In the genomic region with DNA sequence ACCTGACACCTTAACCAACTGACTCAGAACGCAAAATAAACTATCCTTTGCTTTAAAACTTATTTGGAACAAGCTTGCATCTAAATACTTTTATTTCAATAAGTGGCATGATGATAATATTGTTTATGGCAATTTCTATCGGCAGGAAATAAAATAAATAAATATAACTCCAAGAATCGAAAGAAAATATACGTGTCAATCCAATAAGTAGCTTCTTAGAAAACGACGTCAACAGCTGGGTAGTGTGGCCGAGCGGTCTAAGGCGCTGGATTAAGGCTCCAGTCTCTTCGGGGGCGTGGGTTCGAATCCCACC, we compare ENCODE assay signal across 8 mouse cellular contexts. TPM values are rescaled to one million over a fixed set of nuclear protein-coding genes. Genes with fewer than 3 reads are reported as not detected.
A peak's percentile ranks its signal among the peaks of the same experiment; 100 is the strongest.
DNase-seq lines count a peak whose midpoint lies in the region; ATAC-seq and TF ChIP-seq lines count a peak whose summit lies in the region.

No protein-coding gene starts in this region.

- H3K4me3 ChIP-seq in layer of hippocampus, adult 2 months: peak overlapping the region; percentile 95
- H3K4me3 ChIP-seq in embryonic facial prominence, embryonic 13.5 days: peak overlapping the region; percentile 92
- H3K4me3 ChIP-seq in intestine, embryonic 15.5 days (replicated peaks): peak overlapping the region; percentile 94
- H3K4me3 ChIP-seq in myocyte: peak overlapping the region; percentile 51

- H3K4me2 ChIP-seq in embryonic facial prominence, embryonic 13.5 days: peak overlapping the region; percentile 77
- H3K4me2 ChIP-seq in intestine, embryonic 15.5 days (replicated peaks): peak overlapping the region; percentile 71
- peak overlapping the region; percentile 78 for H3K4me2 ChIP-seq in myocyte (ENCODE audit: low read depth)

- H3K9me3 ChIP-seq in embryonic facial prominence, embryonic 13.5 days: no peaks in the 10 kb centered on the region
- H3K9me3 ChIP-seq in intestine, embryonic 15.5 days: no peaks in the 10 kb centered on the region

- no peaks in the 10 kb centered on the region for H3K27me3 ChIP-seq in embryonic facial prominence, embryonic 13.5 days
- H3K27me3 ChIP-seq in intestine, embryonic 15.5 days (replicated peaks): no peaks in the 10 kb centered on the region
- no peaks in the 10 kb centered on the region for H3K27me3 ChIP-seq in myocyte (ENCODE audit: control insufficient read depth, insufficient read depth, insufficient read length)

- 6% methylated on average over 12 of the region's 12 CpGs for WGBS in embryonic facial prominence, embryonic 13.5 days
- 7% methylated on average over 12 of the region's 12 CpGs for WGBS in intestine, embryonic 15.5 days

- peak; percentile 84 for ATAC-seq in embryonic facial prominence, embryonic 13.5 days (ENCODE audit: insufficient number of reproducible peaks, insufficient read depth, low FRiP score, low TSS enrichment, low read depth)
- no peak for ATAC-seq in intestine, embryonic 15.5 days

- H3K36me3 ChIP-seq in embryonic facial prominence, embryonic 13.5 days: no peaks in the 10 kb centered on the region
- H3K36me3 ChIP-seq in intestine, embryonic 15.5 days: no peaks in the 10 kb centered on the region
- no peaks in the 10 kb centered on the region for H3K36me3 ChIP-seq in myocyte (ENCODE audit: control insufficient read depth, insufficient read depth)

- no peak for DNase-seq in layer of hippocampus, adult 2 months (ENCODE audit: low spot score in 2 of 2)
- no peak for DNase-seq in layer of hippocampus, adult 9-10 months (ENCODE audit: low spot score)
- DNase-seq in cerebellum, postnatal 4 days (ENCODE audit: low spot score in 2 of 2): no peak
- DNase-seq in spleen, adult 18-20 months: no peak
- DNase-seq in B cell, adult 2 months: no peak

- no peak for TF ChIP-seq POLR2A in myocyte (IDR thresholded peaks at IDR 0.05; ENCODE audit: insufficient read length, low read depth)

- TF ChIP-seq CTCF in layer of hippocampus, adult 2 months (conservative IDR thresholded peaks at IDR 0.05): no peak

- H3ac ChIP-seq in myocyte (ENCODE audit: control insufficient read depth, insufficient read length): peak overlapping the region; percentile 61

- peaks cover 26% of the 10 kb centered on the region for H3K79me2 ChIP-seq in myocyte (ENCODE audit: control insufficient read depth, insufficient read depth)

- H3K4me1 ChIP-seq in embryonic facial prominence, embryonic 13.5 days: peaks cover 16% of the 10 kb centered on the region
- peaks cover 8% of the 10 kb centered on the region; the same call in 1 of the 2 replicates for H3K4me1 ChIP-seq in intestine, embryonic 15.5 days (replicated peaks)

- no peak overlapping the region for H3K27ac ChIP-seq in layer of hippocampus, adult 2 months
- no peak overlapping the region for H3K27ac ChIP-seq in embryonic facial prominence, embryonic 13.5 days
- no peak overlapping the region for H3K27ac ChIP-seq in intestine, embryonic 15.5 days

- no peak overlapping the region for H3K9ac ChIP-seq in embryonic facial prominence, embryonic 13.5 days
- no peak overlapping the region; the same call in 1 of the 2 replicates for H3K9ac ChIP-seq in intestine, embryonic 15.5 days

TF ChIP-seq in myocyte, 11 proteins besides CTCF, POLR2A, EP300 and RAD21:
- TF ChIP-seq E2F4 (IDR thresholded peaks at IDR 0.05; ENCODE audit: insufficient read depth): no peak
- no peak for TF ChIP-seq SRF (IDR thresholded peaks at IDR 0.05; ENCODE audit: control insufficient read depth, insufficient read length, low read depth)
- TF ChIP-seq MYOD1 (IDR thresholded peaks at IDR 0.05; ENCODE audit: control insufficient read depth in 1 of 3, insufficient read length in 2 of 3, low read depth in 2 of 3): no peak
- TF ChIP-seq POLR2AphosphoS2 (IDR thresholded peaks at IDR 0.05; ENCODE audit: insufficient read length, low read depth): no peak
- TF ChIP-seq TCF3 (IDR thresholded peaks at IDR 0.05; ENCODE audit: insufficient read length, low read depth): no peak
- TF ChIP-seq USF1 (IDR thresholded peaks at IDR 0.05; ENCODE audit: low read depth): no peak
- TF ChIP-seq MYOG (IDR thresholded peaks at IDR 0.05; ENCODE audit: control insufficient read depth in 1 of 3, insufficient read depth in 1 of 3, insufficient read length in 2 of 3, low read depth in 2 of 3): no peak
- no peak for TF ChIP-seq MAX (IDR thresholded peaks at IDR 0.05; ENCODE audit: low read depth)
- TF ChIP-seq CEBPB (IDR thresholded peaks at IDR 0.05; ENCODE audit: insufficient read depth, poor library complexity, severe bottlenecking): no peak
TF ChIP-seq in myocyte: peak in this region for 0.

RNA-seq across cellular contexts. Expression of a gene that starts 0.3 kb away (rescaled TPM):
- total RNA-seq in layer of hippocampus, adult 2 months (2021): 10 to 100 TPM; 26.3 to 27.0 TPM
- polyA plus RNA-seq in embryonic facial prominence, embryonic 13.5 days (2015; fragmentation: Nextera tagmentation; extraction: Ambion mirVana): 37.9 and 38.2 TPM in 2 replicates
- polyA plus RNA-seq in intestine, embryonic 15.5 days (2015; fragmentation: Nextera tagmentation; extraction: Ambion mirVana): 40.3 and 41.5 TPM in 2 replicates
- polyA plus RNA-seq in myocyte (2012; fragmentation: generic; extraction: Trizol): 12.0 TPM
